Mouse (Mus musculus) neural tube, embryonic 14.5 days (tissue): Measurements from ENCODE around the gene Phldb1. TPM values are rescaled to one million over a fixed set of nuclear protein-coding genes. Genes with fewer than 3 reads are reported as not detected.

Experiments
- ATAC-seq: fragments of 200-750 bp; cut with Nextera tagmentation; 2 replicates; pipeline ENCODE4 v1.8.0; 2017; ENCODE audit warnings: low read depth, mild to moderate bottlenecking, moderate TSS enrichment, moderate library complexity
- H3K27ac ChIP-seq: fragments of 300-500 bp; sonication (generic); 2 replicates; pipeline ENCODE4 v1.5.1; 2014; ENCODE audit warnings: low read depth, mild to moderate bottlenecking, control low read depth, low read length, moderate library complexity, mixed read lengths
- H3K27me3 ChIP-seq: fragments of 300-500 bp; sonication (generic); 2 replicates; pipeline ENCODE4 v1.6.1; 2014; ENCODE audit warnings: low read length; ENCODE audit not compliant: control insufficient read depth, insufficient read depth
- H3K36me3 ChIP-seq: fragments of 300-500 bp; sonication (generic); 2 replicates; pipeline ENCODE4 v1.6.1; 2014; ENCODE audit warnings: low read length, mixed read lengths; ENCODE audit not compliant: control insufficient read depth, insufficient read depth
- H3K4me1 ChIP-seq: fragments of 300-500 bp; sonication (generic); 2 replicates; pipeline ENCODE4 v1.6.1; 2014; ENCODE audit warnings: low read length; ENCODE audit not compliant: control insufficient read depth, insufficient read depth
- H3K4me2 ChIP-seq: fragments of 300-500 bp; sonication (generic); 2 replicates; pipeline ENCODE4 v1.6.1; 2014; ENCODE audit warnings: mild to moderate bottlenecking, low read depth, low read length, control low read depth
- H3K4me3 ChIP-seq: fragments of 300-500 bp; sonication (generic); 2 replicates; pipeline ENCODE4 v1.5.1; 2014; ENCODE audit warnings: low read depth, low read length, control low read depth, mixed read lengths
- H3K9ac ChIP-seq: fragments of 300-500 bp; sonication (generic); replicated peaks from 2 replicates; pipeline ENCODE4 v1.6.1; 2014; ENCODE audit warnings: low read depth, mild to moderate bottlenecking, control low read depth, low read length, mixed read lengths
- H3K9me3 ChIP-seq: fragments of 300-500 bp; sonication (generic); 2 replicates; pipeline ENCODE4 v1.6.1; 2016; ENCODE audit warnings: low read length; ENCODE audit not compliant: control insufficient read depth
- WGBS: fragments of 180-500 bp; shearing (Covaris S2); extraction: QIAGEN DNeasy Blood & Tissue Kit; methylation state at CpG from one replicate; pipeline ENCODE4 v1.1.7; 2014; 5-methylcytosine and 5-hydroxymethylcytosine counted together
- polyA plus RNA-seq: library from polyadenylated mRNA; unstranded; fragments of >200 nt; fragmentation: Nextera tagmentation; extraction: Ambion mirVana; gene quantifications from 2 replicates; pipeline ENCODE4 v1.2.1, GENCODE M21; 2014

Phldb1 gene
- polyA plus RNA-seq, 1 experiment from 2014 or later, result 38.8 TPM

DNA sequence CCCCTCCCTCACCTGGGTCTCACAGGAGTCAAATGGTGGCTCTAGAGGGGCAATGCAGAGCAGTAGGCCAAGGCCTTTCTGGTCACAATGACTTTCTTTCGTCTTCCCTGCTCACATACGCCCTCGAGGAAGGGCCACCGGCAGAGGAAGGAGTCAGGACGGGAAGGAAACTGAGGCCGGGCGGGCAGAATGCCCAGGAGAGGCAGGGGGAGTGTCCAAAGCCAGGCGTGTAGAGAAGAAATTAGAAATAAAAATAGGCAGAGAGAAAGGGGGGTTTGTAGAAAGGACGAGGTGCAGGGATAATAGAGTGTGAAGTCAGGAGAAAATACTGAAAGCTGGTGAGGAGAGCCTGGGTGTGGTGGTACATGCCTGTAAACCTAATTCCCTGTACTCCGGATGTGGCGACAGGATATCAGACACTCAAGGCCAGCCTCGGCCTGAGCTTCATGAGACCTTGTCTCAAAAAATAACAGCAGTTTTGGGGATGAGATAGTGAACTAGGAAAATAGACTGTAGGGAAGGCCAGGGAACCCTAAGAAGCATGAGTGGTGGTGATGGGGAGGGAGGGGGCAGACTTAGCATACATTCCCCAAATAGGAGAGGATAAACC, 2.0 kb downstream of the Phldb1 start:
- Histone ChIP-seq H3K9me3 (no peaks in the 10 kb centered on the region), H3K27me3 (no peaks in the 10 kb centered on the region), H3K4me1 (peaks cover 13% of the 10 kb centered on the region; the same call in 1 of the 2 replicates), H3K9ac (peak overlapping the region; percentile 57; the same call in 1 of the 2 replicates), H3K4me2 (peak overlapping the region; percentile 99; the same call in 1 of the 2 replicates), H3K36me3 (no peaks in the 10 kb centered on the region), H3K27ac (no peak overlapping the region), H3K4me3 (peak overlapping the region; percentile 53)
- no peak for ATAC-seq
- 53% methylated on average over 12 of the region's 12 CpGs for WGBS

DNA sequence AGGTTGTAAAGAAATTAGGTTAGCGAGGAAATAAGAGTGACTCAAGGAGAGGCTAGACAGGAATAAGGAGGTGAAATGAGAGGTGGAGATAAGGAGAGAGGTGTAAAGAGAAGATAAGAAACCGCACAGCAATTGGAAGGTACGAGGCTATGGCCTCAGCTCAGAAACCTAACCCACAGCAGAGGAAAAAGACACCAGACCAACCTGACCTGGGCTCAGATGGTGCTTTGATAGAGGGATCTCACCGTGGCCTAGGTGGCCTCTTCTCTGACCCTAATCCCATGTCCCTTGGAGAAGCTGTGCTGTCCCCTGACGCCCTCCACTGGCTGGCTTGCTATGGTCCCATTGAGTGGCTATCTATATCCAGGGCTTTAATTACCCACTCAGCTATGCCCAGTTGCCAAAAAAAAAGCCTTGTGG, 2.9 kb downstream of the Phldb1 start:
- Histone ChIP-seq H3K9me3 (no peaks in the 10 kb centered on the region), H3K4me2 (no peak overlapping the region)
- 78% methylated on average over 5 of the region's 5 CpGs for WGBS

DNA sequence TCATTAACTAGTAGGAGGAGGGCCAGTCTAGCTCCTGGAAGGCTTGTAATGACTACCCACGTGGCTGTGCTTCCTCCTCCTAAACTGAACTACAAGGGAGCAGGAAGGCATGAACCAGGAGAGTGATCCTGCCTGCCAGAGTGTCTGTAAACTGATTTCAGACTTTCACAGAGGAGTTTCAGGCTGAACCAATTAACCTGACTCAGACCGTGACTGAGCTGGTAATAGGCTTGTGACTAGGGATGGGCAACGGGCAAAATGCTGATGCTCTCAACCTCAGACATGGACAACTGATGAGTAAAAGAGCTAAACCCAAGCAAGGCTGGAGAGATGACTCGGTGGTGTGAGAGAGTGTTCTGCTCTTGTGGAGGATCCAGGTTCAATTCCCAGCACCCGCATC, 7.6 kb downstream of the Phldb1 start:
- no peaks in the 10 kb centered on the region for H3K27me3 ChIP-seq
- H3K4me2 ChIP-seq, result no peak overlapping the region
- WGBS, result 61% methylated on average over 5 of the region's 5 CpGs
- H3K27ac ChIP-seq, result no peak overlapping the region
- no peak for ATAC-seq
- no peaks in the 10 kb centered on the region for H3K9me3 ChIP-seq
- peaks cover 29% of the 10 kb centered on the region; the same call in 1 of the 2 replicates for H3K4me1 ChIP-seq
- H3K4me3 ChIP-seq, result no peak overlapping the region
- H3K36me3 ChIP-seq, result no peaks in the 10 kb centered on the region
- H3K9ac ChIP-seq, result no peak overlapping the region

More for the DNA sequence above, 2.9 kb downstream of the Phldb1 start:
- ATAC-seq, result no peak
- Histone ChIP-seq H3K4me3 (no peak overlapping the region), H3K27me3 (no peaks in the 10 kb centered on the region), H3K27ac (no peak overlapping the region), H3K9ac (no peak overlapping the region), H3K36me3 (no peaks in the 10 kb centered on the region), H3K4me1 (peaks cover 16% of the 10 kb centered on the region; the same call in 1 of the 2 replicates)

DNA sequence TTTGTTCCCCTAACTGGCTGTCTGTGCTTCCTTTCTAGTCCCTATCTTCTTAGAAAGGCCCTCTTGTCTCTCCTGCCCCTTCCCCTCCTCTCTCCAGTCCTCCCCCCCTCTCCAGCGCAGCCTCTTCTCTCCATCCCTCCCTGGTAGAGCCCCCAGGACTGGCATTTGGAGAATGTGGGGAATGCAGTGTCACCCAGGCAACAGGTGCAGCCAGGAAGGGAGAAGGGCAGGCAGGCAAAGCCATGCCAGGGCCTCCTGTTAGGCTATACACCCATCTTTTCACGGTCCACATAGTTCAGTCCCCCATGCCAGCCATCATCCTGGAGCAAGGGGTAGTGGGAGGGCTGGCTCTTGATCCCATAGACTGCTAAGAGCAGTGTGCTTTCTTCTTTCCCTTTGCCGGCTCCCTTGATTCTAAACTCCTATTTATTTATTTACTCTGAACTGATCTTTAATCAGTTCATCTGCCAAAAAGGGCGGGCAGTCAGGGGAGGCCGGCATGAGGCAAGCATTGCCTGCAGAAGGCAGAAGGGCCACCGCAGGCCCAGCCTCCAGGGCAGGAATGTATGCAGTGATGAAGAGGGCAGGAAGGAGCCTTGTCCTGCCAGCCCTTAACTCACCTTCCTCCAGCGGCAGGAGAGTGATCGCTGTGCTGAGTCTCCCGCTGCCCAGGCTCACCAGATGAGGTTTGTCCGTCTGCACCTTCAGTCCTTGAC, 8.4 kb downstream of the Phldb1 start:
- peak; percentile 38; the same call in 1 of the 2 replicates for ATAC-seq
- H3K36me3 ChIP-seq, result no peaks in the 10 kb centered on the region
- no peak overlapping the region for H3K4me3 ChIP-seq
- H3K4me1 ChIP-seq, result peaks cover 29% of the 10 kb centered on the region; the same call in 1 of the 2 replicates
- no peak overlapping the region for H3K27ac ChIP-seq
- WGBS, result 44% methylated on average over 10 of the region's 10 CpGs
- H3K9ac ChIP-seq, result no peak overlapping the region
- H3K27me3 ChIP-seq, result no peaks in the 10 kb centered on the region
- H3K9me3 ChIP-seq, result no peaks in the 10 kb centered on the region
- no peak overlapping the region for H3K4me2 ChIP-seq

DNA sequence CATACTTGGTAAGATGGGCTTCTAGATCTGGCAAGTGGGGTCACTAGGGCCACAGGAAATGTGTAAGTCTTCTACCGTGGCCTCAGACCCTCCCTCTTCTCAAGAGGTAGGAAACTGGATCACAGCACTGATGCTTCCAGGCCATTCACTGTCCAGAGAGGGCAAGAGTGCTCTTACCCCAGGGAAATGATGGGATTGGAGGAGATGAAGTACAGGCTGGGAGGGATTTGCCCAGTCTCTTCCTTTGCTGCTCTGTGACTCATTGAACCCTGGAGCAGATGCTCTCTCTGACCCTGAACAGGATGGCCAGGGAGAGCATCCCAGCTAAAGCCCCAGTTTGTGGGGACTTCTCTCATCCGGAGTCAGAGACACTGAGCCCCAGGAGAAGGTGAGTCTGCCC, 10.3 kb downstream of the Phldb1 start:
- no peaks in the 10 kb centered on the region for H3K36me3 ChIP-seq
- WGBS, result 51% methylated on average over 2 of the region's 2 CpGs
- H3K27ac ChIP-seq, result 0 out of 2 replicates have a peak overlapping the region, but pooled peaks have one; percentile 28
- H3K4me3 ChIP-seq, result no peak overlapping the region
- H3K27me3 ChIP-seq, result no peaks in the 10 kb centered on the region
- H3K9ac ChIP-seq, result no peak overlapping the region
- ATAC-seq, result no peak
- no peak overlapping the region for H3K4me2 ChIP-seq
- peaks cover 40% of the 10 kb centered on the region for H3K4me1 ChIP-seq
- H3K9me3 ChIP-seq, result no peaks in the 10 kb centered on the region

DNA sequence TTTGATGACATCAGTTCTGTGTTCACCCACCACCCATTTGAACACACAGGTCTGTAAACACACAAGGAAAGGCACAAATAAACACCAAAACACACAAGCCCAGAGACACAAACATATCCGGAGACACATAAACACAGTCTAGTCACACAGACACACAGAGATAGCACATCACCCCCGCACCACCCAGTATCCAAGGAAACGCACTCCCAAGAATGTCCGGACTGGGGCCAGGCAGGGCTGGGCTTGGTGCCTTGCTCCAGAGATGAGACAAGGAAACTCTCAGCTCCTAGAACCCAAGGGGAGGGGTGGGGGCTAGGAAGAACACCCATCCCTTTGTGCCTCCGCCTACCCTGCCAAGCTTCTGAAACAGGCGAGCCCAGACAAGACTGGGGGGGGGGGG, 10.8 kb downstream of the Phldb1 start:
- Histone ChIP-seq H3K27ac (peak overlapping the region; percentile 44; the same call in 1 of the 2 replicates), H3K4me1 (peaks cover 45% of the 10 kb centered on the region), H3K9me3 (no peaks in the 10 kb centered on the region), H3K9ac (no peak overlapping the region), H3K36me3 (no peaks in the 10 kb centered on the region), H3K4me3 (no peak overlapping the region), H3K27me3 (no peaks in the 10 kb centered on the region), H3K4me2 (no peak overlapping the region)
- WGBS, result 37% methylated on average over 6 of the region's 6 CpGs
- no peak for ATAC-seq

DNA sequence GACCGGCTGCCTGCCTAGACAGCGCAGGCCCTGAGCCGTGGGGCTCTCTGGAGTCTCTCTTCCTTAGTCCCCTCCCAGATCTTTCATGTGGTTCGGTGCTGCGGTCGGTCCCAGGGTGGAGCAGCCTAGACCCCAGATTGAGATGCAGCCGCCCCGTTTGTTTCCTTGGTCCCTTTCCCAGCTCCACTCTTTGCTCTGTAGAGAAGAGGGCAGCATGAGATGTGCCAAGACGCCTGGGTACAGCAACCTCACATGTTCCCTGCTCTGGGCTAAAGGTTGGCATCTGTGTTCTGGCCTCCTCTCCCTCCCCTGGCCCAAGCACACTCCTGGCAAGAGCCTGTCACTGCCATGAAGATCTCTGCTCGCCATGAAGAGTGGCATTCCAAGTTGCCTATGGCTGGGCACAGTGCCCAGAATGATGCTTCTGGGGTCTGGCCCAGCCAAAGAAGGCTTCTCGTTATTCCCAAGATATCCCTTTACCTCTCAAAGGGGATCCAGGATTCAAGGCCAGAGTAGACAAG, 11.4 kb downstream of the Phldb1 start:
- no peak overlapping the region for H3K9ac ChIP-seq
- no peaks in the 10 kb centered on the region for H3K9me3 ChIP-seq
- ATAC-seq, result no peak
- H3K27me3 ChIP-seq, result no peaks in the 10 kb centered on the region
- no peak overlapping the region for H3K4me2 ChIP-seq
- peaks cover 48% of the 10 kb centered on the region for H3K4me1 ChIP-seq
- H3K36me3 ChIP-seq, result no peaks in the 10 kb centered on the region
- peak overlapping the region; percentile 44; the same call in 1 of the 2 replicates for H3K27ac ChIP-seq
- no peak overlapping the region for H3K4me3 ChIP-seq
- 72% methylated on average over 11 of the region's 11 CpGs for WGBS

DNA sequence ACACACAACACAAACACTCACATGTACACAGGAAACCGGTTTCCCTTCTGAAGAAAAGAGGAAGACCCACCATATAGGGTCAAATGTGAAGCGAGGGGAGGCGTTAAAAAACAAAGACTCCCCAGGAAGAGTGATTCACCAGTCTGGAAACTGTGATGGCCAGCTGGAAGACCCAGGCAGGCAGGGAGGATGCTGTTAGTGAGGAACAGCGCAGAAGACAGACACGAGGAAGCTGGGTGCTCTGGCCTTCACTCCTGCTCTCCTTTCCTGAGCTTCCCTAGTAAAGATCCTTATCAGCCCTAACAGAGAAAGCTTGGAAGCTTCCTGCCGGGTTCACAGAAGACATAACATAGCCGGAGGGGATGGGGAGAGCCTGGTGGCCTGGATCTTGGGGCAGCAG, 12.0 kb downstream of the Phldb1 start:
- Histone ChIP-seq H3K9me3 (no peaks in the 10 kb centered on the region), H3K9ac (no peak overlapping the region), H3K4me1 (peaks cover 48% of the 10 kb centered on the region), H3K27ac (peak overlapping the region; percentile 44; the same call in 1 of the 2 replicates), H3K36me3 (no peaks in the 10 kb centered on the region), H3K27me3 (no peaks in the 10 kb centered on the region), H3K4me2 (no peak overlapping the region), H3K4me3 (no peak overlapping the region)
- WGBS, result 39% methylated on average over 7 of the region's 7 CpGs
- no peak for ATAC-seq

DNA sequence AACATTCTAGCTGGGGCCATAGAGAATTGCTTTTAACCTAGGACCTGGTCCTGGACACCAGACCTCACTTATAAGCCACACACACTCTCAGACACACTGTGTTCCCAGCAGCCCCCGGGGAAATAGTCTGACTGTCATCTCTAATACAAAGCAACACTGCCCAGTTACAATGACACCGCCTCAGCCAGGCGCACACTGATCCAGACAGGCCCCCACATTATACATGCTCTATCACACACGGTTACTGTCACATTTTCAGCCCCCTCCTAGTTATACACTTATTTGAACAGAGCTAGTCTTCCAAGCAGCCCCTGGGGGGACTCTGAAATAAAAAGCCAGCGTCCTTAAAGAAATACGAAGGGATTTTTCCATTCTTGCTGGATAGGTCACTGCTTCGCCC, 12.4 kb downstream of the Phldb1 start:
- no peak overlapping the region for H3K4me2 ChIP-seq
- H3K9ac ChIP-seq, result no peak overlapping the region
- H3K36me3 ChIP-seq, result no peaks in the 10 kb centered on the region
- no peaks in the 10 kb centered on the region for H3K9me3 ChIP-seq
- no peak overlapping the region for H3K4me3 ChIP-seq
- H3K4me1 ChIP-seq, result peaks cover 48% of the 10 kb centered on the region
- peak overlapping the region; percentile 8; the same call in 1 of the 2 replicates for H3K27ac ChIP-seq
- no peaks in the 10 kb centered on the region for H3K27me3 ChIP-seq
- no peak for ATAC-seq
- 56% methylated on average over 7 of the region's 7 CpGs for WGBS
